Mouse (Mus musculus): Measurements from ENCODE around the gene Ddx23. TPM values are rescaled to one million over a fixed set of nuclear protein-coding genes. Genes with fewer than 3 reads are reported as not detected.

Gene Ddx23
- polyA plus RNA-seq, 1 experiment from 2014 or later: 24.1 TPM

GRCm38 (mm10) chr15:98683746-98684145 lies 21.1 kb upstream of the Ddx23 start:
- H3K36me3 ChIP-seq (replicated peaks): no peaks in the 10 kb centered on the region
- WGBS: 86% methylated on average over 1 of the region's 1 CpGs
- H3K4me1 ChIP-seq: peaks cover 4% of the 10 kb centered on the region; the same call in 1 of the 2 replicates
- H3K9me3 ChIP-seq: no peaks in the 10 kb centered on the region
- H3K27me3 ChIP-seq: peaks cover 18% of the 10 kb centered on the region
- no peak overlapping the region for H3K27ac ChIP-seq
- no peak overlapping the region for H3K9ac ChIP-seq
- ATAC-seq (ENCODE audit: low FRiP score): no peak
- H3K4me2 ChIP-seq: no peak overlapping the region
- no peak overlapping the region for H3K4me3 ChIP-seq (replicated peaks)

DNA sequence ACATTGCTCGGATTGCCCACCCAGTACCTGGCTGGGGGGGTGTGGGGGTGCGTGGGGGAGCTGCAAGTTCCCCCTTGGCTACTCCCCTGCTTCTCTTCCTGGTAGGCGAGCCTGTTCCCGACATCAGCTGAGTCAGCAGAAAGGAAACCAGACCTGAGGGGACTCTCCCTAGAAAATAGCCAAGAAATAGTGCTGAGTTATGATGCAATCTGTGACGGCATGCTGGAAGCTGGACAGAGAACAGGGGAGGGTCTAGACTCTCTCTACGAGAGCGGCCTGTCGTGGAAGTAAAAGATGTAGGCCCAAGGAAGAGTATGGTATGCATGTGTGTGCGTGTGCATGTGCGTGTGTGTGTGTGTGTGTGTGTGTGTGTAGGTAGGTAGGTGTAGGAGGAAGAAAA lies 20.5 kb upstream of the Ddx23 start:
- Histone ChIP-seq H3K9me3 (no peaks in the 10 kb centered on the region), H3K9ac (no peak overlapping the region), H3K4me2 (no peak overlapping the region), H3K4me1 (no peaks in the 10 kb centered on the region), H3K4me3 (replicated peaks) (no peak overlapping the region), H3K36me3 (replicated peaks) (no peaks in the 10 kb centered on the region), H3K27me3 (peaks cover 24% of the 10 kb centered on the region), H3K27ac (no peak overlapping the region)
- 81% methylated on average over 10 of the region's 10 CpGs for WGBS
- ATAC-seq (ENCODE audit: low FRiP score): no peak

- Histone ChIP-seq H3K9ac (no peak overlapping the region), H3K4me3 (replicated peaks) (no peak overlapping the region), H3K4me2 (no peak overlapping the region), H3K27me3 (peaks cover 31% of the 10 kb centered on the region), H3K9me3 (no peaks in the 10 kb centered on the region), H3K27ac (no peak overlapping the region), H3K36me3 (replicated peaks) (no peaks in the 10 kb centered on the region), H3K4me1 (peaks cover 12% of the 10 kb centered on the region)
- 85% methylated on average over 7 of the region's 7 CpGs for WGBS
- no peak for ATAC-seq (ENCODE audit: low FRiP score)
These were observed 18.9 kb upstream of the Ddx23 start for GRCm38 (mm10) chr15:98681633-98682032.

DNA sequence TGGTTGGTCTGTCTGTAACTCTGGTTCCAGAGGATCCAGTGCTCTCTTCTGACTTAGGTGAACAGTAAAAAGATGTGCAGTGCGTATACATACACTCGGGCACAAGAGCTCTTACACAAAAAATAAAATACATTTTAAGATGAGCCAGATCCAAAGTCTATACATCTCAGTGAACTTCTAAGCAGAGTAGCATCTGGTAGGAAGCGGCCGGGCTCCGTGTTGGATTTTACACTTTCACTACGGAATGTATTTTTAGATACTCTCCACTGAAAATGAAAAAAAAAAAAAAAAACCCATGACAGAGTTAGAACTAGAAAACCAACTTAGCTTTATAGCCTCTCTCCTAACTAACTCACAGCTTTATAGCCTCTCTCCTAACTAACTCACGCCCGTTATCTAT lies 18.0 kb upstream of the Ddx23 start:
- 94% methylated on average over 8 of the region's 8 CpGs for WGBS
- Histone ChIP-seq H3K4me3 (replicated peaks) (no peak overlapping the region), H3K36me3 (replicated peaks) (no peaks in the 10 kb centered on the region), H3K9ac (no peak overlapping the region), H3K9me3 (no peaks in the 10 kb centered on the region), H3K4me2 (no peak overlapping the region), H3K4me1 (peaks cover 22% of the 10 kb centered on the region), H3K27me3 (peaks cover 41% of the 10 kb centered on the region), H3K27ac (no peak overlapping the region)
- no peak for ATAC-seq (ENCODE audit: low FRiP score)

DNA sequence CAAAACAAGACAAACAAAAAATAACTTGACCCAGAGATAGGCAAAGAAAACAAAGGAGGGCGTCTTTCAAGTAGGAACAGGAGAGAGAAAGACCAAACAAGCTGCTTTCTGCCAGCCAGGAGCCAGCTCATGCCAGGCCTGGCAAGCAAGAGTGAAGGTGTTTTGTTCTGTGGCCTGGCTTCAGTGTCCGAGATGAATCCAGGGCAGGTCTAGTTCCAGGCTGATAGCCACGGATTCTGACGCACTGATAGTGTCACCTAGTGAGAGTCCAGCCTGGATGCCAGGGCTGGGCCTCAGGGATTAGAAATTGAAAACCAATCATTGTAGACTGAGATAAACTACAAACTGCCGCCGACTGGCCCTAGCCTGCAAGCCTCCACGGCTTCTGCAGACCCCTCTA lies 15.3 kb upstream of the Ddx23 start:
- Histone ChIP-seq H3K4me1 (peaks cover 43% of the 10 kb centered on the region), H3K27me3 (peaks cover 63% of the 10 kb centered on the region), H3K27ac (no peak overlapping the region), H3K9me3 (no peaks in the 10 kb centered on the region), H3K9ac (no peak overlapping the region), H3K4me3 (replicated peaks) (no peak overlapping the region), H3K4me2 (no peak overlapping the region), H3K36me3 (replicated peaks) (no peaks in the 10 kb centered on the region)
- 77% methylated on average over 7 of the region's 7 CpGs for WGBS
- ATAC-seq (ENCODE audit: low FRiP score): no peak

DNA sequence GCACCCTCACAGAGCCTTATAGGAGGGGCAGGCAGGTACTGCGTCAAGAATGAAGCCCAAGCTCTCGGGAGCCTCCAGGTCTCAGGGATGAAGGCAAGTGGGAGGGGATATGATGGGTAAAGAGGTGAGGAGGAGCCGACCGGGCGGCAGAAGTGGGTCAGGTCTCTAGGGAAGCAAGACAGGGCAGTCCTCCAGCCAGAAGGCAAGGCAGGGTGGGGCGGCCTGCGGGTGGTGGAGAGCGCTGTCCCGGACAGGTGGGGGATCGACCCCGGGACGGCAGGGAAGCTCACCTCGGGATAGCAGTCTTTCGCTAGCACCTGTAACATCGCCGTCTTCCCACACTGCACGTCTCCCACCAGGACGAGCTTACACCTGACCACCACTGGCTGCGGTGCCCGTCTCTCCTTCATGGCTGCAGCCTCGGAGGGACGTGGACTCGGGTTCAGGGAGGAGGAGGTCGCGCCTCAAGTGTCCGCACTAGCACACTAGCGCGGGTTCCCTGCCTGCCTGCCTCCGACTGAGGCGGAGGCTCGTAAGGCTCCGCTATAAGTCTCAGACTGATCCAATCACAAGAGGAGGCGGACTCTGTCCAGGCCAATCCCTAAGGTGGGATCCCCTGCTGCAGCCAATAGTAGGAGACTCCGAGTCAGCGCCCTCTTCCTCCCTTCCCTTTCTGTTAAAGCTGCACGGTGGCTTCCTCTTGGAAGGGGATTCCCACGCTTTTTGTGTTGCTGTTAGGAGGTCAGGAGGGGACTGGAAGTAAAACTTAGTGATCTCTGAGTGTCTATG lies 14.4 kb upstream of the Ddx23 start, which contains the start of gene Rnd1:
Gene Rnd1 (minus strand): TSS at position 522 of the 789 bp plus-strand sequence.
- under 1% methylated on average over 30 of the region's 37 CpGs for WGBS
- ATAC-seq (ENCODE audit: low FRiP score): peak; percentile 95
- H3K27ac ChIP-seq: no peak within 1 kb of the TSS

GRCm38 (mm10) chr15:98676471-98676870 lies 13.8 kb upstream of the Ddx23 start:
- 7% methylated on average over 9 of the region's 9 CpGs for WGBS
- ATAC-seq (ENCODE audit: low FRiP score): no peak
- H3K27ac ChIP-seq: no peak overlapping the region
- no peaks in the 10 kb centered on the region for H3K9me3 ChIP-seq
- H3K27me3 ChIP-seq: peaks cover 64% of the 10 kb centered on the region
- peaks cover 43% of the 10 kb centered on the region for H3K4me1 ChIP-seq
- peak overlapping the region; percentile 94 for H3K4me2 ChIP-seq
- no peaks in the 10 kb centered on the region for H3K36me3 ChIP-seq (replicated peaks)
- peak overlapping the region; percentile 48 for H3K4me3 ChIP-seq (replicated peaks)
- H3K9ac ChIP-seq: peak overlapping the region; percentile 59

More for the DNA sequence above, 14.4 kb upstream of the Ddx23 start, which contains the start of gene Rnd1:
- Histone ChIP-seq H3K4me1 (peaks cover 43% of the 10 kb centered on the region), H3K9me3 (no peaks in the 10 kb centered on the region), H3K4me3 (replicated peaks) (peak within 1 kb of the TSS; percentile 48), H3K36me3 (replicated peaks) (no peaks in the 10 kb centered on the region), H3K9ac (peak within 1 kb of the TSS; percentile 59), H3K27me3 (peaks cover 69% of the 10 kb centered on the region), H3K4me2 (peak within 1 kb of the TSS; percentile 94)

DNA sequence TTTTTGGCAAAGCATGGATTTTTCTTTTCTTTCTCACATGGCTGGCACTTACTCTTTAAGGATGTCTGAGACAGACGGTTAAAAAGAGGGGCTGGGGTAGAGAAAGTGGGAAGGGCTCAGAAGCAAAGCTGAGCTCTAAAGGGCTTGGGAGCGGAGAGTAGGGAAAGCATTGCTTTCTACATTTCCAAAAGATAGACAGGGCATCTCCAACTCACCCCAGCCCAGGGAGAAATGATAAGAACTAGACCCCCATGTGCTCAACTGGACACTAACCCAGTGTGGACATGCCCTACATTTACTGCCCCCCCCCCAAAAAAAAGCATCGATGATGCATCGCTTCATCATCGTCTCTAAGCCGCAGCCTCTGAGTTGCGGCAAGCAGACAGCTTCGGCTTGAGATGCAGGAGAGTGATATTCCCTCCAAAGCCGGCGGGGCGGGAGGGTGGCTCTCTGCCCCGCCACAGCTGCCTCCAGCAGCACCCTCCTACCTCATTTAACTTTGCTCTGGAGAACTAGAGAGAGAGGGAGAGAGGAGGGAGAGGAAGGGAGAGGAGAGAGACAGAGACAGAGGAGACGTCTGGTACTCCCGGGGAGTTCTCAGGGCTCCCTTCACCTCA lies 13.0 kb upstream of the Ddx23 start:
- peak overlapping the region; percentile 48 for H3K4me3 ChIP-seq (replicated peaks)
- 6% methylated on average over 14 of the region's 14 CpGs for WGBS
- ATAC-seq (ENCODE audit: low FRiP score): no peak
- H3K4me2 ChIP-seq: peak overlapping the region; percentile 94
- peak overlapping the region; percentile 59; the same call in 1 of the 2 replicates for H3K27ac ChIP-seq
- H3K4me1 ChIP-seq: peaks cover 43% of the 10 kb centered on the region
- H3K9me3 ChIP-seq: no peaks in the 10 kb centered on the region
- H3K36me3 ChIP-seq (replicated peaks): no peaks in the 10 kb centered on the region
- peak overlapping the region; percentile 59 for H3K9ac ChIP-seq
- H3K27me3 ChIP-seq: peaks cover 63% of the 10 kb centered on the region

DNA sequence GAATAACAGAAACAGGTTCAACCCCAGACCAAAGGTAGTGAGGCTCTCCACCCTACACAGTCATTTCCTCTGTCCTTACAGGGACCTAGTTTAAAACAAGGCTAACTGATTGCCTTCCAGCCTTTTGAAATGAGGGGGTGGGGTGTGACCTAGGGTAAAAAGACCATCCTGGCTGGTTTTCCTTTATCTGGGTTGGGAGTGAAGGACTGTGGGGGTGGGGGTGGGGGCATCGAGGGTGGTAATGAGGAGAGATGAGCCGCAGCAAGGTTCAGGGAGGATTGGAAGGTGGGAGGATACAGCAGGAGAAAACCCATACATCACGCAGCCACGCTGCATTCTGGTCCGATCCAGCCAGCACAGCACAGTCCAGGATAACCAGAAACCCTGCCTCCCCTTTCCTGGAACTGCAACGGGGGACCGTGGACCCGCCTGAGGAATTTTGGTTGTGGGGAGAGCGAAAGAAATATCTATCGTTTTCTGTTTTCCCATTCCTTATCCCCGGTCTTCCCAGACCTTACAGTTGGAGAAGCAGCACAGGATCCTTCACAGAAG lies 12.4 kb upstream of the Ddx23 start:
- H3K27ac ChIP-seq: peak overlapping the region; percentile 59; the same call in 1 of the 2 replicates
- peak overlapping the region; percentile 59 for H3K9ac ChIP-seq
- peak overlapping the region; percentile 48 for H3K4me3 ChIP-seq (replicated peaks)
- H3K9me3 ChIP-seq: no peaks in the 10 kb centered on the region
- peak overlapping the region; percentile 94 for H3K4me2 ChIP-seq
- WGBS: 18% methylated on average over 11 of the region's 11 CpGs
- H3K4me1 ChIP-seq: peaks cover 43% of the 10 kb centered on the region
- peak; percentile 12; the same call in 1 of the 2 replicates for ATAC-seq (ENCODE audit: low FRiP score)
- no peaks in the 10 kb centered on the region for H3K36me3 ChIP-seq (replicated peaks)
- H3K27me3 ChIP-seq: peaks cover 68% of the 10 kb centered on the region

- H3K9me3 ChIP-seq: no peaks in the 10 kb centered on the region
- 19% methylated on average over 7 of the region's 7 CpGs for WGBS
These were observed 11.7 kb upstream of the Ddx23 start for GRCm38 (mm10) chr15:98674284-98674993.

DNA sequence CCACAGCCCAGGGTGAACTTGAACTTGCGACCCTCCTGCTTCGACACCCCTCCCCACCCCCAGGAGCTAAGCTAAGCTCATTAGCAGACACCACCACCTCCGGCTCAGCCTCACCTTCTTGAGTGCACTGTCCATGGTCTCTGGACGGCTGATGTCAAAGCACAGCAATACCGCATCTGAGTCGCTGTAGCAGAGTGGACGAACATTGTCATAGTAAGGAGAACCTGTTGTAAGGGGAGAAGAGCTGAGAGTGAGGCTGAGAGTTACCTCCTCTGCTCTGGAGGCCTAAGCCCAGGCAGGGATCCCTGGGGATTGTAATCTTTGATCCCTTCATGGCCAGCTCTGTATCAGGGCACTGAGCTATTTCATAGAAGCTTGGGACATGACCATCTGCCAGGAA lies 11.0 kb upstream of the Ddx23 start:
- peaks cover 43% of the 10 kb centered on the region for H3K4me1 ChIP-seq
- 85% methylated on average over 7 of the region's 7 CpGs for WGBS
- H3K9ac ChIP-seq: peak overlapping the region; percentile 59; the same call in 1 of the 2 replicates

More at GRCm38 (mm10) chr15:98674284-98674993, 11.7 kb upstream of the Ddx23 start:
- peaks cover 43% of the 10 kb centered on the region for H3K4me1 ChIP-seq
- no peaks in the 10 kb centered on the region for H3K36me3 ChIP-seq (replicated peaks)
- H3K4me3 ChIP-seq (replicated peaks): peak overlapping the region; percentile 48
- H3K4me2 ChIP-seq: peak overlapping the region; percentile 94
- peaks cover 63% of the 10 kb centered on the region for H3K27me3 ChIP-seq
- peak overlapping the region; percentile 54; the same call in 1 of the 2 replicates for H3K27ac ChIP-seq
- ATAC-seq (ENCODE audit: low FRiP score): peak; percentile 71
- peak overlapping the region; percentile 59 for H3K9ac ChIP-seq

DNA sequence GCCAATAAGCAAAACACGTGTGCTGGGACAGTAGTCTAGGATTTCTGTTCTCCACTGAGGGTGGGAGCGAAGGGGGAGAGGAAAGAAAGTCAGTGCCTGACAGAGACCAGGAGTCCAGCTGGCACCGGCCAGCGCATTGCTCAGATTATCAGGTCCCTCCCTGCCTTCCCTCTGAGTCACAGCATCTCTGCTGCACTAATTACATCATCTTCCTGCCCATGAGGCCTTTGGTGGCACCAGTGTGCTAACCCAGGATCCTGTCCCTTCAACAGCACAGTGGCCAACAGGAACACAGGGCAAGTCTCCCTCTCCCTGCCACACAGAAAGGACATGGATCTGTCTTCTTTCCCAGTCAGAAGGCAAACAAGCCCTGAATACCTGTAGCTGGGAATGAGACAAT lies 9.9 kb upstream of the Ddx23 start:
- Histone ChIP-seq H3K4me1 (peaks cover 38% of the 10 kb centered on the region), H3K9me3 (no peaks in the 10 kb centered on the region), H3K4me2 (no peak overlapping the region), H3K4me3 (replicated peaks) (no peak overlapping the region), H3K27ac (no peak overlapping the region), H3K9ac (no peak overlapping the region), H3K36me3 (replicated peaks) (no peaks in the 10 kb centered on the region), H3K27me3 (peaks cover 47% of the 10 kb centered on the region)
- 73% methylated on average over 4 of the region's 4 CpGs for WGBS
- ATAC-seq (ENCODE audit: low FRiP score): no peak

More for the DNA sequence above, 11.0 kb upstream of the Ddx23 start:
- no peak overlapping the region for H3K27ac ChIP-seq
- H3K4me3 ChIP-seq (replicated peaks): no peak overlapping the region
- H3K4me2 ChIP-seq: peak overlapping the region; percentile 94; the same call in 1 of the 2 replicates
- H3K27me3 ChIP-seq: peaks cover 56% of the 10 kb centered on the region
- H3K9me3 ChIP-seq: no peaks in the 10 kb centered on the region
- no peak for ATAC-seq (ENCODE audit: low FRiP score)
- H3K36me3 ChIP-seq (replicated peaks): no peaks in the 10 kb centered on the region

Measured in forebrain, embryonic 12.5 days (tissue).